Mouse (Mus musculus) layer of hippocampus, adult 2 months (tissue): ENCODE data around the gene Ier5. TPM values are rescaled to one million over a fixed set of nuclear protein-coding genes. Genes with fewer than 3 reads are reported as not detected.
A peak's percentile ranks its signal among the peaks of the same experiment; 100 is the strongest.

Experiments used
- DNase-seq, 2 experiments: peaks; one replicate each; pipeline ENCODE4 v3.0.0; 2022; ENCODE audit warnings: low spot score in 2 of 2
- H3K27ac ChIP-seq: fragments of 200-600 bp; 2 replicates; pipeline ENCODE4 v1.8.1; 2022
- H3K4me3 ChIP-seq: fragments of 200-600 bp; 2 replicates; pipeline ENCODE4 v1.8.1; 2022; ENCODE audit warnings: mild to moderate bottlenecking
- CTCF ChIP-seq: fragments of 200-600 bp; conservative IDR thresholded peaks from 2 replicates; pipeline ENCODE4 v1.8.1; 2022; ENCODE audit warnings: antibody characterized with exemption, mild to moderate bottlenecking, moderate library complexity
- total RNA-seq, 2 experiments: library from RNA; stranded (reverse); gene quantifications; 2 replicates each; pipeline ENCODE4 v1.2.3; 2021

The Ier5 gene
- total RNA-seq, 2 experiments from 2014 or later: 26.5 to 28.1 TPM

- TF ChIP-seq CTCF: no peak
- DNase-seq: no peak
- H3K27ac ChIP-seq: no peak overlapping the region; the same call in 1 of the 2 replicates
- H3K4me3 ChIP-seq: peak overlapping the region; percentile 93
Measured at GRCm38 (mm10) chr1:155096620-155097261, 2.7 kb downstream of the Ier5 start.

- no peak for DNase-seq
- Histone ChIP-seq H3K27ac (peak overlapping the region; percentile 81; the same call in 1 of the 2 replicates), H3K4me3 (no peak overlapping the region)
- no peak for TF ChIP-seq CTCF
Measured at GRCm38 (mm10) chr1:155093971-155094707, 5.3 kb downstream of the Ier5 start.

GRCm38 (mm10) chr1:155093145-155093791 lies 6.2 kb downstream of the Ier5 start:
- DNase-seq: no peak
- no peak overlapping the region for H3K4me3 ChIP-seq
- peak overlapping the region; percentile 81 for H3K27ac ChIP-seq
- TF ChIP-seq CTCF: no peak

- Histone ChIP-seq H3K4me3 (no peak overlapping the region; the same call in 1 of the 2 replicates), H3K27ac (peak overlapping the region; percentile 81)
- no peak for TF ChIP-seq CTCF
- DNase-seq: peak in 1 of 2 experiments; percentile 53
Measured at GRCm38 (mm10) chr1:155091842-155092800, 7.3 kb downstream of the Ier5 start.

- Histone ChIP-seq H3K27ac (peak overlapping the region; percentile 81), H3K4me3 (no peak overlapping the region; the same call in 1 of the 2 replicates)
- no peak for DNase-seq
- no peak for TF ChIP-seq CTCF
Measured at GRCm38 (mm10) chr1:155091374-155091841, 8.0 kb downstream of the Ier5 start.

- H3K4me3 ChIP-seq: no peak overlapping the region
- no peak for DNase-seq
- TF ChIP-seq CTCF: no peak
- no peak overlapping the region for H3K27ac ChIP-seq
Measured at GRCm38 (mm10) chr1:155090736-155091135, 8.7 kb downstream of the Ier5 start.

GRCm38 (mm10) chr1:155090327-155090726 lies 9.1 kb downstream of the Ier5 start:
- H3K27ac ChIP-seq: no peak overlapping the region
- H3K4me3 ChIP-seq: no peak overlapping the region
- no peak for TF ChIP-seq CTCF
- no peak for DNase-seq

- Histone ChIP-seq H3K4me3 (no peak overlapping the region), H3K27ac (peak overlapping the region; percentile 51; the same call in 1 of the 2 replicates)
- no peak for DNase-seq
- no peak for TF ChIP-seq CTCF
Measured at GRCm38 (mm10) chr1:155088847-155089603, 10.4 kb downstream of the Ier5 start.

- H3K27ac ChIP-seq: no peak overlapping the region
- TF ChIP-seq CTCF: no peak
- DNase-seq: no peak
- H3K4me3 ChIP-seq: no peak overlapping the region
Measured at GRCm38 (mm10) chr1:155088046-155088445, 11.4 kb downstream of the Ier5 start.

GRCm38 (mm10) chr1:155086893-155087292 lies 12.5 kb downstream of the Ier5 start:
- DNase-seq: no peak
- no peak for TF ChIP-seq CTCF
- Histone ChIP-seq H3K27ac (peak overlapping the region; percentile 79), H3K4me3 (no peak overlapping the region)

- H3K4me3 ChIP-seq: no peak overlapping the region
- no peak for DNase-seq
- TF ChIP-seq CTCF: no peak
- H3K27ac ChIP-seq: peak overlapping the region; percentile 79
Measured at GRCm38 (mm10) chr1:155086416-155086815, 13.0 kb downstream of the Ier5 start.
